Mouse (Mus musculus): Measurements from ENCODE around the gene Arih2. TPM values are rescaled to one million over a fixed set of nuclear protein-coding genes. Genes with fewer than 3 reads are reported as not detected.

Arih2 gene
- polyA plus RNA-seq, 1 experiment, result 143 TPM

DNA sequence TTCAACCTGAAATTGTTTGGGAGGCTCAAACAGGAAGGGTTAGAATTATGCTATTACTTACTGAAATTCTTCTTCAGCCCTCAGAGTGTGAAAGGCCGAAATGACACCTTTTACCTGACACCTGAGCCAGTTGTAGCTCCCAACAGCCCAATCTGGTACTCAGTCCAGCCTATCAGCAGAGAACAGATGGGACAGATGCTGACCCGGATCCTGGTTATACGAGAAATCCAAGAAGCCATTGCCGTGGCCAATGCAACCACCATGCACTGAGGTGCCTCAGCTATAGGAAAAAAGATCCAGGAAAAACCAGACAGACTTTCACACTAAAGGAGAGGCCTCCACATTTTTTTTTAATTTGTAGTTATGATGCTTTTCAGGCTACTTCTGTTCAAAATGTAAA is 90.0 kb downstream of the Arih2 start:
- TF ChIP-seq CTCF (IDR thresholded peaks at IDR 0.05; ENCODE audit: control insufficient read depth, insufficient read depth, insufficient replicate concordance, low read depth, low read length) (no peak), POLR2A (IDR thresholded peaks at IDR 0.05; ENCODE audit: control insufficient read depth, low read depth, low read length) (no peak)
- H3K27me3 ChIP-seq (ENCODE audit: control insufficient read depth, insufficient read depth, low read length), result no peaks in the 10 kb centered on the region
- H3K27ac ChIP-seq (ENCODE audit: control insufficient read depth, insufficient read depth, low read depth, low read length), result no peak overlapping the region; the same call in 1 of the 2 replicates
- no peaks in the 10 kb centered on the region for H3K4me1 ChIP-seq (ENCODE audit: control insufficient read depth, insufficient read depth, low read length)
- peaks cover 8% of the 10 kb centered on the region for H3K36me3 ChIP-seq (ENCODE audit: control insufficient read depth, insufficient read depth, low read length)
- no peak overlapping the region for H3K4me3 ChIP-seq (ENCODE audit: control insufficient read depth, low read depth, low read length)

Other genes starting within 250 kb of the Arih2 start
- 5.3 and 5.8 TPM in 2 replicates for gene Ccdc36, start 220.9 kb downstream of the Arih2 start, polyA plus RNA-seq (2012; rRNA removed)
- 91.8 and 100 TPM in 2 replicates for gene BC048562, start 212.9 kb downstream of the Arih2 start, polyA plus RNA-seq (2012; rRNA removed)
- 19.4 and 20.6 TPM in 2 replicates for gene Ccdc71, start 188.9 kb downstream of the Arih2 start, polyA plus RNA-seq (2012; rRNA removed)
- gene Klhdc8b, start 187.8 kb downstream of the Arih2 start, polyA plus RNA-seq (2012; rRNA removed), result 15.2 and 18.7 TPM in 2 replicates
- 23.3 and 24.3 TPM in 2 replicates for gene Lamb2, start 169.7 kb downstream of the Arih2 start, polyA plus RNA-seq (2012; rRNA removed)
- 128 and 134 TPM in 2 replicates for gene Usp19, start 158.8 kb downstream of the Arih2 start, polyA plus RNA-seq (2012; rRNA removed)
- 159 and 195 TPM in 2 replicates for gene Qars, start 141.7 kb downstream of the Arih2 start, polyA plus RNA-seq (2012; rRNA removed)
- 196 and 208 TPM in 2 replicates for gene Qrich1, start 132.6 kb downstream of the Arih2 start, polyA plus RNA-seq (2012; rRNA removed)
- 172 and 183 TPM in 2 replicates for gene Impdh2, start 89.1 kb downstream of the Arih2 start, polyA plus RNA-seq (2012; rRNA removed)
- gene Ndufaf3, start 82.0 kb downstream of the Arih2 start, polyA plus RNA-seq (2012; rRNA removed), result 347 and 402 TPM in 2 replicates
- gene Dalrd3, start 79.5 kb downstream of the Arih2 start, polyA plus RNA-seq (2012; rRNA removed), result 184 and 185 TPM in 2 replicates
- gene Wdr6, start 70.6 kb downstream of the Arih2 start, polyA plus RNA-seq (2012; rRNA removed), result 13.4 and 13.5 TPM in 2 replicates
- 5.4 and 5.5 TPM in 2 replicates for gene P4htm, start 51.7 kb downstream of the Arih2 start, polyA plus RNA-seq (2012; rRNA removed)
- 19.7 and 20.4 TPM in 2 replicates for gene Slc25a20, start 12.7 kb upstream of the Arih2 start, polyA plus RNA-seq (2012; rRNA removed)
- gene Prkar2a, start 39.9 kb upstream of the Arih2 start, polyA plus RNA-seq (2012; rRNA removed), result 105 and 112 TPM in 2 replicates
- gene Ip6k2, start 134.4 kb upstream of the Arih2 start, polyA plus RNA-seq (2012; rRNA removed), result 49.7 and 54.0 TPM in 2 replicates
- gene Nckipsd, start 159.0 kb upstream of the Arih2 start, polyA plus RNA-seq (2012; rRNA removed), result 5.6 and 5.9 TPM in 2 replicates
- gene Celsr3, start 176.9 kb upstream of the Arih2 start, polyA plus RNA-seq (2012; rRNA removed), result 1.2 and 1.3 TPM in 2 replicates
- gene Slc26a6, start 203.9 kb upstream of the Arih2 start, polyA plus RNA-seq (2012; rRNA removed), result 7.2 and 8.4 TPM in 2 replicates